Mouse (Mus musculus): ENCODE measurements around the gene Mief2. TPM values are rescaled to one million over a fixed set of nuclear protein-coding genes. Genes with fewer than 3 reads are reported as not detected.

Mief2 gene
- polyA plus RNA-seq, 1 experiment = 12.8 TPM

- Histone ChIP-seq H3K36me3 (ENCODE audit: control insufficient read depth, insufficient read depth, low read length) (peaks cover 13% of the 10 kb centered on the region), H3K4me3 (ENCODE audit: extremely low read depth, insufficient read depth, insufficient read length) (no peak overlapping the region), H3K4me1 (ENCODE audit: control insufficient read depth, insufficient read depth, insufficient read length) (no peaks in the 10 kb centered on the region), H3K27ac (ENCODE audit: insufficient read depth, low read length) (no peak overlapping the region), H3K27me3 (ENCODE audit: control insufficient read depth, insufficient read depth, low read length) (no peaks in the 10 kb centered on the region)
- no peak for DNase-seq (ENCODE audit: low read depth in 1 of 2, low spot score in 2 of 2)
- WGBS = 57% methylated on average over 3 of the region's 3 CpGs
- TF ChIP-seq POLR2A (IDR thresholded peaks at IDR 0.05; ENCODE audit: low read depth, low read length) (no peak), CTCF (IDR thresholded peaks at IDR 0.05; ENCODE audit: extremely low read depth, insufficient read depth, insufficient read length, insufficient replicate concordance) (no peak)
These were observed 33.5 kb downstream of the Mief2 start for GRCm38 (mm10) chr11:60761681-60762080.

DNA sequence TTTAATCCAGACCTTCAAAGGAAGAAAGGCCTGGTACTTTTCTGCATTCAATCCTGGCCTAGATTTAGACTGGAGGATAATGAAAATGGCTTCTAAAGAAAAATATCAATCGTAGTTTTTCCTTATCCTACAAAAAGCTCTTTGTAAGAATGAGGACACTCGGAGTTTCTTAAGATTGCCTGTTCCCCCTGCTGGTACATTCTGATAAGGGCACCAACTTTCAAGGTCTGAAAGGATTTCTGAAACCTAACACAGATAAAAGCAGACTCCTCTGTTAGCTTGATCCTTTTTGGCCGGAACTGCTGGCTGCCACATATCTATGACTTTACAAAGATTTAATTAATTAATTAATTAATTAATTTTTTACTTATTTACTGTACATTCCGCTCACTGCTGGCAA, 38.8 kb downstream of the Mief2 start:
- 77% methylated on average over 4 of the region's 4 CpGs for WGBS
- TF ChIP-seq POLR2A (IDR thresholded peaks at IDR 0.05; ENCODE audit: low read depth, low read length) (no peak), CTCF (IDR thresholded peaks at IDR 0.05; ENCODE audit: extremely low read depth, insufficient read depth, insufficient read length, insufficient replicate concordance) (no peak)
- no peak for DNase-seq (ENCODE audit: low read depth in 1 of 2, low spot score in 2 of 2)
- H3K27me3 ChIP-seq (ENCODE audit: control insufficient read depth, insufficient read depth, low read length) = no peaks in the 10 kb centered on the region
- peaks cover 3% of the 10 kb centered on the region for H3K36me3 ChIP-seq (ENCODE audit: control insufficient read depth, insufficient read depth, low read length)
- H3K27ac ChIP-seq (ENCODE audit: insufficient read depth, low read length) = no peak overlapping the region
- no peaks in the 10 kb centered on the region for H3K4me1 ChIP-seq (ENCODE audit: control insufficient read depth, insufficient read depth, insufficient read length)
- H3K4me3 ChIP-seq (ENCODE audit: extremely low read depth, insufficient read depth, insufficient read length) = no peak overlapping the region

DNA sequence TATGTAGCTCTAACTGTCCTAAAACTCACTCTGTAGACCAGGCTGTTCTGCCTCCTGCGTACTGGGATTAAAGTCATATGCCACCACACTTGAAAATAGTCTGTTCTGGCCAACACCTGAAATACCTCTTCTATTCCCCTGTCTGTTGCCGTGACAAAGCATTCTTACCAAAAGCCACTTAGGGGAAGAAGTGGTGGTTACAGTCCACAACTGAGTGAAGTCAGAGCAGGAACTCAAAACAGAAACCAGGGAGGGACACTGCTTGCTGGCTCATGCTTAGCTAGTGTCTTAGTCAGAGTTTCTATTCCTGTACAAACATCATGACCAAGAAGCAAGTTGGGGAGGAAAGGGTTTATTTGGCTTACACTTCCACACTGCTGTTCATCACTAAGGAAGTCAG, 41.1 kb downstream of the Mief2 start:
- WGBS = 28% methylated on average over 2 of the region's 2 CpGs
- TF ChIP-seq POLR2A (IDR thresholded peaks at IDR 0.05; ENCODE audit: low read depth, low read length) (no peak), CTCF (IDR thresholded peaks at IDR 0.05; ENCODE audit: extremely low read depth, insufficient read depth, insufficient read length, insufficient replicate concordance) (no peak)
- H3K27ac ChIP-seq (ENCODE audit: insufficient read depth, low read length) = no peak overlapping the region
- no peaks in the 10 kb centered on the region for H3K27me3 ChIP-seq (ENCODE audit: control insufficient read depth, insufficient read depth, low read length)
- no peak for DNase-seq (ENCODE audit: low read depth in 1 of 2, low spot score in 2 of 2)
- H3K4me1 ChIP-seq (ENCODE audit: control insufficient read depth, insufficient read depth, insufficient read length) = no peaks in the 10 kb centered on the region
- H3K4me3 ChIP-seq (ENCODE audit: extremely low read depth, insufficient read depth, insufficient read length) = no peak overlapping the region
- H3K36me3 ChIP-seq (ENCODE audit: control insufficient read depth, insufficient read depth, low read length) = no peaks in the 10 kb centered on the region

GRCm38 (mm10) chr11:60770776-60771175, 42.6 kb downstream of the Mief2 start:
- WGBS = 88% methylated on average over 3 of the region's 3 CpGs
- no peaks in the 10 kb centered on the region for H3K36me3 ChIP-seq (ENCODE audit: control insufficient read depth, insufficient read depth, low read length)
- H3K27me3 ChIP-seq (ENCODE audit: control insufficient read depth, insufficient read depth, low read length) = no peaks in the 10 kb centered on the region
- TF ChIP-seq CTCF (IDR thresholded peaks at IDR 0.05; ENCODE audit: extremely low read depth, insufficient read depth, insufficient read length, insufficient replicate concordance) = no peak
- no peak for TF ChIP-seq POLR2A (IDR thresholded peaks at IDR 0.05; ENCODE audit: low read depth, low read length)
- no peak for DNase-seq (ENCODE audit: low read depth in 1 of 2, low spot score in 2 of 2)
- no peak overlapping the region for H3K27ac ChIP-seq (ENCODE audit: insufficient read depth, low read length)
- H3K4me3 ChIP-seq (ENCODE audit: extremely low read depth, insufficient read depth, insufficient read length) = no peak overlapping the region
- peaks cover under 1% of the 10 kb centered on the region; the same call in 1 of the 2 replicates for H3K4me1 ChIP-seq (ENCODE audit: control insufficient read depth, insufficient read depth, insufficient read length)

DNA sequence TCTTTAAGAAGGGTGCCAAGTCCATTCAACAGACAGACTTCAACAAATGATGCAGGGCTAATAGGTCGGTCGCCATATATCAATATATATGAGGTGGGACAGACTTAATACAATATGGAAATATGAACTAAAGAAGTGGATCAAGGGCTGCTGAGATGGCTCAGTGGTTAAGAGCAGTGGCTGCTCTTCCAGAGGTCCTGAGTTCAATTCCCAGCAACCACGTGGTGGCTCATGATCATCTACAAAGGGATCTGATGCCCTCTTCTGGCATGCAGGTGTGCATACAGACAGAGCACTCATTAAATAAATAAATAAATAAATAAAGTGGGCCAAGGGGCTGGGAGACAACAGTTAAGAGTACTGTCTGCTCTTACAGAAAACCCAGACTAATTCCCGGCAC, 44.0 kb downstream of the Mief2 start:
- no peaks in the 10 kb centered on the region for H3K27me3 ChIP-seq (ENCODE audit: control insufficient read depth, insufficient read depth, low read length)
- whole genome bisulfite sequencing = 92% methylated on average over 4 of the region's 4 CpGs

GRCm38 (mm10) chr11:60774158-60774689, 46.0 kb downstream of the Mief2 start:
- no peak overlapping the region for H3K27ac ChIP-seq (ENCODE audit: insufficient read depth, low read length)
- WGBS = 76% methylated on average over 3 of the region's 3 CpGs
- H3K36me3 ChIP-seq (ENCODE audit: control insufficient read depth, insufficient read depth, low read length) = no peaks in the 10 kb centered on the region
- no peaks in the 10 kb centered on the region for H3K27me3 ChIP-seq (ENCODE audit: control insufficient read depth, insufficient read depth, low read length)
- DNase-seq (ENCODE audit: low read depth in 1 of 2, low spot score in 2 of 2) = no peak
- no peak overlapping the region for H3K4me3 ChIP-seq (ENCODE audit: extremely low read depth, insufficient read depth, insufficient read length)
- H3K4me1 ChIP-seq (ENCODE audit: control insufficient read depth, insufficient read depth, insufficient read length) = peaks cover 7% of the 10 kb centered on the region
- TF ChIP-seq POLR2A (IDR thresholded peaks at IDR 0.05; ENCODE audit: low read depth, low read length) = no peak
- TF ChIP-seq CTCF (IDR thresholded peaks at IDR 0.05; ENCODE audit: extremely low read depth, insufficient read depth, insufficient read length, insufficient replicate concordance) = no peak

More for the DNA sequence above, 44.0 kb downstream of the Mief2 start:
- no peak for TF ChIP-seq CTCF (IDR thresholded peaks at IDR 0.05; ENCODE audit: extremely low read depth, insufficient read depth, insufficient read length, insufficient replicate concordance)
- Histone ChIP-seq H3K27ac (ENCODE audit: insufficient read depth, low read length) (no peak overlapping the region), H3K36me3 (ENCODE audit: control insufficient read depth, insufficient read depth, low read length) (no peaks in the 10 kb centered on the region), H3K4me1 (ENCODE audit: control insufficient read depth, insufficient read depth, insufficient read length) (peaks cover 3% of the 10 kb centered on the region; the same call in 1 of the 2 replicates), H3K4me3 (ENCODE audit: extremely low read depth, insufficient read depth, insufficient read length) (no peak overlapping the region)
- no peak for DNase-seq (ENCODE audit: low read depth in 1 of 2, low spot score in 2 of 2)

- H3K4me3 ChIP-seq (ENCODE audit: extremely low read depth, insufficient read depth, insufficient read length) = no peak overlapping the region
- H3K4me1 ChIP-seq (ENCODE audit: control insufficient read depth, insufficient read depth, insufficient read length) = peaks cover 14% of the 10 kb centered on the region
- H3K27ac ChIP-seq (ENCODE audit: insufficient read depth, low read length) = no peak overlapping the region
- 56% methylated on average over 1 of the region's 1 CpGs for WGBS
- H3K27me3 ChIP-seq (ENCODE audit: control insufficient read depth, insufficient read depth, low read length) = no peaks in the 10 kb centered on the region
- DNase-seq (ENCODE audit: low read depth in 1 of 2, low spot score in 2 of 2) = no peak
- no peaks in the 10 kb centered on the region for H3K36me3 ChIP-seq (ENCODE audit: control insufficient read depth, insufficient read depth, low read length)
- TF ChIP-seq CTCF (IDR thresholded peaks at IDR 0.05; ENCODE audit: extremely low read depth, insufficient read depth, insufficient read length, insufficient replicate concordance) (no peak), POLR2A (IDR thresholded peaks at IDR 0.05; ENCODE audit: low read depth, low read length) (no peak)
These were observed 46.6 kb downstream of the Mief2 start for GRCm38 (mm10) chr11:60774841-60775240.
